Mouse (Mus musculus) lung, adult 2 months (tissue): ENCODE data around the gene Tada1.

ENCODE experiments used
- CTCF ChIP-seq: fragments of 200-500 bp; IDR thresholded peaks from 2 replicates; pipeline ENCODE4 v1.5.1; 2011; ENCODE audit warnings: mild to moderate bottlenecking, low read length, control low read depth; ENCODE audit not compliant: insufficient read depth
- POLR2A ChIP-seq: fragments of 200-500 bp; IDR thresholded peaks from 2 replicates; pipeline ENCODE4 v1.6.1; 2011; ENCODE audit warnings: low read depth, mild to moderate bottlenecking, control low read depth, low read length, borderline replicate concordance; ENCODE audit errors: extremely low read depth

DNA sequence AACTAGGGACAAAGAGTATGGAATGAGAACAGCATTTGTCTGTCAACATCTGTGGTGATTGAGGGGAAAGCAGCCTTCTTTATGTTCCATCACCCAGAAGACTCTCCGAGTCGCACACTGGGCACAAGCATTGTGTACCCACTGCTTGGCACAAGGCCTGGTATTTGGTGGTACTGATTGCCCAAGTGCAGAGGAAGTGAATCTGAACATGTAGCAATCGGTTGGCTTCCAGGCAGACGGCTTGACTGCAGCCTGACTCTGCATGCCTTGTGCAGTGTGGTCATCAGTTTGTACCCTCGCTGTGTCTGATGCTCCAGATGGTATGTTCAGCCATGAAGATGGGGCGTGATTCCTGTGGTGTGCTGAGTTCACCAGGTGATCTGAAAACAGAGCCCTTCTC is 39.8 kb upstream of the Tada1 start:
- TF ChIP-seq CTCF (no peak), POLR2A (no peak)
